In the genomic region with DNA sequence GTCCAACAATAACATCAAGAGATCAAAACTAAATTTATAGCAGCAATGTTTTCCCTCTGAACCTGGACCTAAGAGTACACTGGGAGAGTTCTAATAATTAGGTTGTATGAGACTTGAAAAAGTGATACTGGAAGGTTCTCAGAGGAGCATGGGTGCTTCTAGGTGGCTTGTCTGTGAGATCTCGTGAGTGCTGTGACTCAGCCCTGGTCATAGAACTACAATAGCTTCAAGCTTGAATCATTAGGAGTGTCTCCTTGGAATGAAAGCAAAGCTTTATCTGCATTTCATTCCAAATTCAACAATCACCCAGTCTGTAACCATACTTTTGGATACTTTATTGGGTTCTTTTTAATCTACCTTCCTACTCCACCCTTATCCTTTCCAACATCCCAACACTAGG, we compare ENCODE assay signal across 14 mouse cellular contexts. TPM values are rescaled to one million over a fixed set of nuclear protein-coding genes. Genes with fewer than 3 reads are reported as not detected.
"Had no signal": no experiment of that assay in that cellular context is flagged by ENCODE, and none has a peak within 500 bp of the region (broad histone marks: within the 10 kb centered on the region; RNA-seq: fewer than 3 reads in every experiment).

No protein-coding gene starts in this region.

- H3K4me3 ChIP-seq: left cerebral cortex, adult 2 months; limb, embryonic 15.5 days; liver, embryonic 12.5 days; midbrain, embryonic 10.5 days; myocyte; neural tube, embryonic 15.5 days had no signal

- H3K36me3 ChIP-seq: limb, embryonic 15.5 days; liver, embryonic 12.5 days; midbrain, embryonic 10.5 days; neural tube, embryonic 15.5 days had no signal

- H3K27me3 ChIP-seq: limb, embryonic 15.5 days; liver, embryonic 12.5 days; neural tube, embryonic 15.5 days had no signal

- DNase-seq: kidney, postnatal 25 days; lung, embryonic 14.5 days; lung, postnatal 10 days; lung, postnatal 4 days; midbrain, embryonic 14.5 days; right cerebral cortex, postnatal 4 days; thymus, postnatal 4 days had no signal

RNA-seq across cellular contexts. Expression of gene Itgbl1, which starts 2.6 kb away (rescaled TPM):
- total RNA-seq: megakaryocyte, adult 5-6 weeks had no signal
- polyA plus RNA-seq: liver, embryonic 12.5 days had no signal

RNA-seq across cellular contexts. Expression of gene Nalcn, which starts 35.4 kb away (rescaled TPM):
- total RNA-seq: megakaryocyte, adult 5-6 weeks had no signal
- polyA plus RNA-seq: liver, embryonic 12.5 days had no signal
